Mouse (Mus musculus) stomach, embryonic 14.5 days (tissue): ENCODE results near the gene Smad3. TPM values are rescaled to one million over a fixed set of nuclear protein-coding genes. Genes with fewer than 3 reads are reported as not detected.
A peak's percentile ranks its signal among the peaks of the same experiment; 100 is the strongest.

Experiments
- ATAC-seq: fragments of 200-750 bp; cut with Nextera tagmentation; 2 replicates; pipeline ENCODE4 v1.8.0; 2017; ENCODE audit warnings: low read depth, moderate TSS enrichment; ENCODE audit not compliant: insufficient number of reproducible peaks, insufficient read depth, low FRiP score
- H3K27ac ChIP-seq: fragments of 300-500 bp; sonication (generic); 2 replicates; pipeline ENCODE4 v1.5.1; 2014; ENCODE audit warnings: mild to moderate bottlenecking, low read length, moderate library complexity, mixed read lengths
- H3K27me3 ChIP-seq: fragments of 300-500 bp; sonication (generic); 2 replicates; pipeline ENCODE4 v1.6.1; 2014; ENCODE audit warnings: low read length, control low read depth, mixed read lengths; ENCODE audit not compliant: control insufficient read depth, insufficient read depth
- H3K36me3 ChIP-seq: fragments of 300-500 bp; sonication (generic); 2 replicates; pipeline ENCODE4 v1.6.1; 2014; ENCODE audit warnings: mild to moderate bottlenecking, control low read depth, low read length, moderate library complexity, mixed read lengths; ENCODE audit not compliant: control insufficient read depth, insufficient read depth
- H3K4me1 ChIP-seq: fragments of 300-500 bp; sonication (generic); 2 replicates; pipeline ENCODE4 v1.6.1; 2014; ENCODE audit warnings: low read length, control low read depth, mixed read lengths; ENCODE audit not compliant: control insufficient read depth, insufficient read depth
- H3K4me2 ChIP-seq: fragments of 300-500 bp; sonication (generic); replicated peaks from 2 replicates; pipeline ENCODE4 v1.6.1; 2014; ENCODE audit warnings: low read depth, low read length, control low read depth
- H3K4me3 ChIP-seq: fragments of 300-500 bp; sonication (generic); 2 replicates; pipeline ENCODE4 v1.5.1; 2014; ENCODE audit warnings: low read depth, low read length, control low read depth
- H3K9ac ChIP-seq: fragments of 300-500 bp; sonication (generic); replicated peaks from 2 replicates; pipeline ENCODE4 v1.6.1; 2014; ENCODE audit warnings: low read depth, mild to moderate bottlenecking, control low read depth, low read length, moderate library complexity, mixed read lengths
- H3K9me3 ChIP-seq: fragments of 300-500 bp; sonication (generic); 2 replicates; pipeline ENCODE4 v1.6.1; 2016; ENCODE audit warnings: low read depth, low read length, control low read depth; ENCODE audit not compliant: control insufficient read depth
- WGBS: fragments of 180-500 bp; shearing (Covaris S2); extraction: QIAGEN DNeasy Blood & Tissue Kit; methylation state at CpG from one replicate; pipeline ENCODE4 v1.1.7; 2014; 5-methylcytosine and 5-hydroxymethylcytosine counted together
- polyA plus RNA-seq: library from polyadenylated mRNA; unstranded; fragments of >200 nt; fragmentation: Nextera tagmentation; extraction: Ambion mirVana; gene quantifications from 2 replicates; pipeline ENCODE4 v1.2.1, GENCODE M21; 2014

Smad3 gene
- 16.5 and 17.3 TPM in 2 replicates for polyA plus RNA-seq

DNA sequence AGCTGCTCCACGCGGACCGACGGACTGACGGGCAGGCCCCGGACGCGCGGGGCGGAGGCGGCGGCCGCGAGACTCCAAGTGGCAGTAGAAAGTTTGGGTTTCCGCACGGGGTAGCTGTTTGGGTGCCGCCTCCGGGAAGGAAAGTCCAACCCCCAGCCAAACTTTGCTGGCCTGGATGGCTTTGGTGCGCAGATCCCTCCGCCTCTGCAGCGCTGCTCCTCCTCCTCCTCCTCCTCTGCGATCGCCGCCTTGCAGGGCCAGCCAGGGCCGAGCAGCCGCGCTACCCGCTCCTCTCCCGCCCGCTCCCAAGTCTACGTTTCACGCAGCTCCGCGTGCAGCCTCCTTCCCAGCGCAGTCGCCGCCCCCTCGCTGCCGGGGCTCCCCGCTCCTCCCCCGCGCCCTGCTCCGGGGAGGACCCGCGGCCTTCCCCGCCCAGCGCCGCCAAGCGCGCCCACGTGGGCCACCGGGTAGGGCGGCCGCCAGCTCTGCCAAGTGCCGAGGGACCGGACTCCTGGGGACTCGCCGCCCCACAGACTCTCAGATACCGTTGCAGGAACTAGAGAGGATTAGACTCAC, at the start of gene Smad3:
TSS of gene Smad3 (minus strand) at position 130 of the 576 bp plus-strand sequence.
- peak within 1 kb of the TSS; percentile 90 for H3K9ac ChIP-seq
- H3K4me1 ChIP-seq, result peaks cover 45% of the 10 kb centered on the region
- H3K27ac ChIP-seq, result peak within 1 kb of the TSS; percentile 95
- peak within 1 kb of the TSS; percentile 73 for H3K4me3 ChIP-seq
- H3K36me3 ChIP-seq, result no peaks in the 10 kb centered on the region
- ATAC-seq, result peak; percentile 93
- H3K9me3 ChIP-seq, result no peaks in the 10 kb centered on the region
- under 1% methylated on average over 49 of the region's 59 CpGs for WGBS
- H3K4me2 ChIP-seq, result peak within 1 kb of the TSS; percentile 89
- no peaks in the 10 kb centered on the region for H3K27me3 ChIP-seq

- H3K9ac ChIP-seq, result no peak overlapping the region
- H3K4me3 ChIP-seq, result no peak overlapping the region
- ATAC-seq, result 0 out of 2 replicates have a peak, but pooled peaks have one; percentile 33
- no peaks in the 10 kb centered on the region for H3K9me3 ChIP-seq
- no peaks in the 10 kb centered on the region for H3K36me3 ChIP-seq
- no peak overlapping the region for H3K27ac ChIP-seq
- H3K4me1 ChIP-seq, result peaks cover 8% of the 10 kb centered on the region; the same call in 1 of the 2 replicates
- WGBS, result 51% methylated on average over 3 of the region's 3 CpGs
- H3K4me2 ChIP-seq, result no peak overlapping the region
- no peaks in the 10 kb centered on the region for H3K27me3 ChIP-seq
Measured at GRCm38 (mm10) chr9:63804847-63805246, 47.1 kb upstream of the Smad3 start.

GRCm38 (mm10) chr9:63803181-63803591, 45.4 kb upstream of the Smad3 start:
- peak; percentile 79 for ATAC-seq
- Histone ChIP-seq H3K4me3 (no peak overlapping the region), H3K4me1 (peaks cover 8% of the 10 kb centered on the region; the same call in 1 of the 2 replicates), H3K9me3 (no peaks in the 10 kb centered on the region), H3K9ac (no peak overlapping the region), H3K27me3 (no peaks in the 10 kb centered on the region), H3K4me2 (peak overlapping the region; percentile 14; the same call in 1 of the 2 replicates), H3K27ac (peak overlapping the region; percentile 61; the same call in 1 of the 2 replicates), H3K36me3 (no peaks in the 10 kb centered on the region)
- 5% methylated on average over 8 of the region's 8 CpGs for WGBS

DNA sequence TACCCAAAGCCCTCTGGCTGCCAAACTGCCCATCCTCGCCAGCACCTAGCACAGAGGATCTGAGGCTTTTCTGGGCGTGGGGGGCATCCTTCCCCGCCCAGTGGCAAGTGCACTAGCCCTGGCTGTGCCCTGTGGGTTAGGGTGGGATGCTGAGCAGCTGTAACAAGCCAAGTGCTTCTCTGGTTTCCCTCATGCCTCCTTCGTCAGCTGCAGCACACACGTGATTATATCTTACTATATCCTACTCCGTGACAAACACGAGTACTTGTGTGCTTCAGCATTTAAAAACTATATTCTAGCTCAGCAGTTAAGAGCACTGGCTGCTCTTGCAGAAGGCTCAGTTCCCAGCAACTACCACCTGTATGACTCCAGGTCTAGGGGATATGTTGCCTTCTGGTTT, 44.7 kb upstream of the Smad3 start:
- Histone ChIP-seq H3K9ac (no peak overlapping the region), H3K4me3 (no peak overlapping the region), H3K27me3 (no peaks in the 10 kb centered on the region), H3K36me3 (no peaks in the 10 kb centered on the region), H3K4me2 (no peak overlapping the region), H3K4me1 (peaks cover 8% of the 10 kb centered on the region; the same call in 1 of the 2 replicates), H3K27ac (peak overlapping the region; percentile 61; the same call in 1 of the 2 replicates), H3K9me3 (no peaks in the 10 kb centered on the region)
- 80% methylated on average over 7 of the region's 7 CpGs for WGBS
- no peak for ATAC-seq

DNA sequence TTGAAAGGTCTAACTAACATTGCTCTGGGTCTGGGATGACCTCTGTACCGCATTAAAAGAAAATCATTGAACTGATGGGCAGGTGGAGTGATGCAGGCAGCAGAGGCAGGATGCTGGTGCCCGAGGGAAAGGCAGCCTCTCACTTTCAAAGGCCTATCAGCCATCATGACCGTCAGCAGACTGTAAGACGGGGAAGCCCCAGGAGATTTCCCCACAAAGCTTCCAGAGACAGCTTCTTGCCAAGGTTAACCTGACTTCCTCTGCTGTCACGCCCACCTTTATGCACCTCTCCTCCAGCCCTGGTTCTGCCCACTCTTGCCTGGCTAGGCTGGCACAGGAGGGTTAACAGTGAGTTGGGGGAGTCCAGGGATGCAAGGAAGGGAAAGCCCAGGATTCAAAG, 44.3 kb upstream of the Smad3 start:
- WGBS, result 72% methylated on average over 5 of the region's 5 CpGs
- Histone ChIP-seq H3K4me2 (no peak overlapping the region), H3K27me3 (no peaks in the 10 kb centered on the region), H3K27ac (no peak overlapping the region), H3K9ac (no peak overlapping the region), H3K4me3 (no peak overlapping the region), H3K4me1 (peaks cover 8% of the 10 kb centered on the region; the same call in 1 of the 2 replicates), H3K9me3 (no peaks in the 10 kb centered on the region), H3K36me3 (no peaks in the 10 kb centered on the region)
- ATAC-seq, result no peak

GRCm38 (mm10) chr9:63796429-63796828, 38.6 kb upstream of the Smad3 start:
- no peak overlapping the region for H3K4me2 ChIP-seq
- no peaks in the 10 kb centered on the region for H3K36me3 ChIP-seq
- no peaks in the 10 kb centered on the region for H3K9me3 ChIP-seq
- no peak overlapping the region for H3K9ac ChIP-seq
- no peaks in the 10 kb centered on the region for H3K27me3 ChIP-seq
- no peak overlapping the region for H3K4me3 ChIP-seq
- WGBS, result 53% methylated on average over 3 of the region's 3 CpGs
- H3K27ac ChIP-seq, result no peak overlapping the region
- ATAC-seq, result no peak
- H3K4me1 ChIP-seq, result peaks cover 18% of the 10 kb centered on the region

DNA sequence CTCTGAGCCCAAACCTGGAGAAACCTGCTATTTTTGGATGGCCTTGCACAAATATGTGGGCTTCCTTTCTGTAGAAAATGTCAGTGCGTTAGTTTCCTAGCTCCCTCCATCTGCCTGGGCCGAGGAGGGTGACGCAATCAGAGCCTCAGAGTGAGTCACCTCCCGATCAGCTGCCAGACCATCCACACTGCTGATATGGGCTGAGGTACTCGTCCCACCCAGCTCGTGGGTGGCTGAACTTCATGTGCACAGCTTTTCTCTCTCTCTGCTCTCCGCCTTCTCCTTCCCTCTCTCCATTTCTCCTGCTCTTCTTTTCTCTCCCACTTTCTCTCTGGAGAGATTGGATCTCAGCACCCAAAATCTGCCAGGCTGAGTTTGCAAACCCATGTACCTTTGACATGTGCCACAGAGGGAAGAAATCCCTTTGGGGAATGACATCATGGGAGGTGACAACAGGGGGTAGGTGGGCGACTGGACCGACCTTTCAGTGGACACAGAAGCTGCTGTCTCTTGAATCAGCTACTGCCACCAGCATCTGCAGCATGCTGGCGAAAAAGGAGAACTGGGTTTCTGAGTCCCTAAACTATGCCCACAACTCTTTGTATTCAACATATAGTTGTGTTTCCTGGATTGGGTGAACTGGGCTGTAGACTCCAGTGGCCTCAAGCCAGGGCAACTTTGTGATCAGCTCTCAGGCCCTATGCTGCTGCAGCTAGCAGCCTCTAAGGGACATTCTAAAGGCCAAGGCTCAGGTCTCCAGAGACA, 36.1 kb upstream of the Smad3 start:
- no peak overlapping the region for H3K4me2 ChIP-seq
- H3K9me3 ChIP-seq, result no peaks in the 10 kb centered on the region
- WGBS, result 59% methylated on average over 10 of the region's 10 CpGs
- H3K4me1 ChIP-seq, result peaks cover 27% of the 10 kb centered on the region
- H3K9ac ChIP-seq, result no peak overlapping the region
- H3K27me3 ChIP-seq, result no peaks in the 10 kb centered on the region
- no peak overlapping the region for H3K4me3 ChIP-seq
- peak; percentile 62 for ATAC-seq
- H3K27ac ChIP-seq, result no peak overlapping the region
- H3K36me3 ChIP-seq, result no peaks in the 10 kb centered on the region

GRCm38 (mm10) chr9:63791716-63792115, 33.9 kb upstream of the Smad3 start:
- H3K9me3 ChIP-seq, result no peaks in the 10 kb centered on the region
- H3K36me3 ChIP-seq, result no peaks in the 10 kb centered on the region
- no peak overlapping the region for H3K4me2 ChIP-seq
- no peak overlapping the region for H3K4me3 ChIP-seq
- H3K9ac ChIP-seq, result no peak overlapping the region
- peaks cover 27% of the 10 kb centered on the region for H3K4me1 ChIP-seq
- 43% methylated on average over 1 of the region's 1 CpGs for WGBS
- no peak for ATAC-seq
- 0 out of 2 replicates have a peak overlapping the region, but pooled peaks have one; percentile 10 for H3K27ac ChIP-seq
- no peaks in the 10 kb centered on the region for H3K27me3 ChIP-seq
